Mouse (Mus musculus): ENCODE measurements around the gene Nkiras1. TPM values are rescaled to one million over a fixed set of nuclear protein-coding genes. Genes with fewer than 3 reads are reported as not detected.
"Not testable (repeated sequence)": the region's sequence is repeated elsewhere in the genome, so short reads cannot be mapped to it uniquely, and the experiment has no call there.

Gene Nkiras1
- polyA plus RNA-seq, 1 experiment from 2014 or later = 12.9 TPM

- Histone ChIP-seq H3K27me3 (ENCODE audit: control insufficient read depth, insufficient read depth, low read length) (no peaks in the 10 kb centered on the region), H3K9ac (ENCODE audit: low read length) (no peak overlapping the region), H3K36me3 (ENCODE audit: control insufficient read depth, insufficient read depth, low read length) (peaks cover 4% of the 10 kb centered on the region; the same call in 1 of the 2 replicates), H3K9me3 (ENCODE audit: control insufficient read depth, low read length) (no peaks in the 10 kb centered on the region; the same call in 1 of the 2 replicates), H3K4me1 (ENCODE audit: control insufficient read depth, insufficient read depth, low read length) (no peaks in the 10 kb centered on the region), H3K27ac (ENCODE audit: low read depth, low read length) (no peak overlapping the region), H3K4me2 (no peak overlapping the region), H3K4me3 (ENCODE audit: low read depth, low read length) (no peak overlapping the region)
- DNase-seq (ENCODE audit: low spot score, missing footprints) = no peak
- ATAC-seq (ENCODE audit: low FRiP score) = no peak
- 80% methylated on average over 4 of the region's 4 CpGs for WGBS
Measured at GRCm38 (mm10) chr14:18263427-18263826, 7.5 kb upstream of the Nkiras1 start.

- not testable (repeated sequence) for H3K27me3 ChIP-seq (ENCODE audit: control insufficient read depth, insufficient read depth, low read length); ATAC-seq (ENCODE audit: low FRiP score); H3K9me3 ChIP-seq (ENCODE audit: control insufficient read depth, low read length); H3K4me1 ChIP-seq (ENCODE audit: control insufficient read depth, insufficient read depth, low read length); H3K36me3 ChIP-seq (ENCODE audit: control insufficient read depth, insufficient read depth, low read length)
- peak overlapping the region; percentile 92 for H3K4me3 ChIP-seq (ENCODE audit: low read depth, low read length)
- 1% methylated on average over 18 of the region's 24 CpGs for WGBS
- DNase-seq (ENCODE audit: low spot score, missing footprints) = peak; percentile 90
- H3K9ac ChIP-seq (ENCODE audit: low read length) = peak overlapping the region; percentile 99
- peak overlapping the region; percentile 72 for H3K4me2 ChIP-seq
- peak overlapping the region; percentile 67; the same call in 1 of the 2 replicates for H3K27ac ChIP-seq (ENCODE audit: low read depth, low read length)
Measured at GRCm38 (mm10) chr14:18269947-18270528, 898 bp upstream of the Nkiras1 start.

GRCm38 (mm10) chr14:18271666-18272065, 730 bp downstream of the Nkiras1 start:
- Histone ChIP-seq H3K9me3 (ENCODE audit: control insufficient read depth, low read length) (no peaks in the 10 kb centered on the region), H3K27me3 (ENCODE audit: control insufficient read depth, insufficient read depth, low read length) (no peaks in the 10 kb centered on the region), H3K4me1 (ENCODE audit: control insufficient read depth, insufficient read depth, low read length) (peaks cover 2% of the 10 kb centered on the region; the same call in 1 of the 2 replicates), H3K27ac (ENCODE audit: low read depth, low read length) (no peak overlapping the region), H3K4me2 (peak overlapping the region; percentile 67), H3K4me3 (ENCODE audit: low read depth, low read length) (peak overlapping the region; percentile 92), H3K36me3 (ENCODE audit: control insufficient read depth, insufficient read depth, low read length) (peaks cover 5% of the 10 kb centered on the region; the same call in 1 of the 2 replicates), H3K9ac (ENCODE audit: low read length) (peak overlapping the region; percentile 71; the same call in 1 of the 2 replicates)
- ATAC-seq (ENCODE audit: low FRiP score) = no peak
- no peak for DNase-seq (ENCODE audit: low spot score, missing footprints)
- 15% methylated on average over 7 of the region's 7 CpGs for WGBS

DNA sequence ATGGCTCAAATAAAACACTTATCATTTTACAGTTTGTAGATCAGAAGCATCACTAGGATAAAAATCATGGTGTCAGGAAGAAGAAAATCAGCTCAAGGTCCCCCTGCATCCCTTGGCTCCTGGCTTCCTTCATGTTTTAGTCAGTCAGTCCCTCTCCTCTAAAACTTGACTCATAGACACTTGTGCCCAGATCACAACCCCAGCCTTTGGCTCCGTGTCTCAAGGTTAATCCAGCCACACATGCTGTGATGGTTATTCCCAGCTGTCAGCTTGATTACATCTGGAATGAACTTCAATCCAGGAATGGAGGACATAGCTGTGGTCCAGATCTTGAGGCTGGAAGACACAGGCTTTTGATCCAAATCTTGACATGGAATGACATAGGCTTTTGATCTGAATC, 3.6 kb downstream of the Nkiras1 start:
- H3K4me1 ChIP-seq (ENCODE audit: control insufficient read depth, insufficient read depth, low read length) = no peaks in the 10 kb centered on the region; the same call in 1 of the 2 replicates
- no peaks in the 10 kb centered on the region for H3K9me3 ChIP-seq (ENCODE audit: control insufficient read depth, low read length)
- H3K4me2 ChIP-seq = no peak overlapping the region
- ATAC-seq (ENCODE audit: low FRiP score) = no peak
- no peak overlapping the region for H3K27ac ChIP-seq (ENCODE audit: low read depth, low read length)
- no peak overlapping the region for H3K9ac ChIP-seq (ENCODE audit: low read length)
- H3K36me3 ChIP-seq (ENCODE audit: control insufficient read depth, insufficient read depth, low read length) = peaks cover 4% of the 10 kb centered on the region; the same call in 1 of the 2 replicates
- H3K27me3 ChIP-seq (ENCODE audit: control insufficient read depth, insufficient read depth, low read length) = no peaks in the 10 kb centered on the region
- DNase-seq (ENCODE audit: low spot score, missing footprints) = no peak
- WGBS = 62% methylated on average over 1 of the region's 1 CpGs
- no peak overlapping the region for H3K4me3 ChIP-seq (ENCODE audit: low read depth, low read length)

GRCm38 (mm10) chr14:18280375-18280774, 9.4 kb downstream of the Nkiras1 start:
- no peak overlapping the region for H3K4me3 ChIP-seq (ENCODE audit: low read depth, low read length)
- ATAC-seq (ENCODE audit: low FRiP score) = no peak
- no peak overlapping the region for H3K4me2 ChIP-seq
- H3K9me3 ChIP-seq (ENCODE audit: control insufficient read depth, low read length) = no peaks in the 10 kb centered on the region
- no peak for DNase-seq (ENCODE audit: low spot score, missing footprints)
- H3K9ac ChIP-seq (ENCODE audit: low read length) = no peak overlapping the region
- peaks cover 4% of the 10 kb centered on the region; the same call in 1 of the 2 replicates for H3K36me3 ChIP-seq (ENCODE audit: control insufficient read depth, insufficient read depth, low read length)
- H3K27me3 ChIP-seq (ENCODE audit: control insufficient read depth, insufficient read depth, low read length) = no peaks in the 10 kb centered on the region
- no peaks in the 10 kb centered on the region for H3K4me1 ChIP-seq (ENCODE audit: control insufficient read depth, insufficient read depth, low read length)
- 90% methylated on average over 5 of the region's 5 CpGs for WGBS
- H3K27ac ChIP-seq (ENCODE audit: low read depth, low read length) = no peak overlapping the region

DNA sequence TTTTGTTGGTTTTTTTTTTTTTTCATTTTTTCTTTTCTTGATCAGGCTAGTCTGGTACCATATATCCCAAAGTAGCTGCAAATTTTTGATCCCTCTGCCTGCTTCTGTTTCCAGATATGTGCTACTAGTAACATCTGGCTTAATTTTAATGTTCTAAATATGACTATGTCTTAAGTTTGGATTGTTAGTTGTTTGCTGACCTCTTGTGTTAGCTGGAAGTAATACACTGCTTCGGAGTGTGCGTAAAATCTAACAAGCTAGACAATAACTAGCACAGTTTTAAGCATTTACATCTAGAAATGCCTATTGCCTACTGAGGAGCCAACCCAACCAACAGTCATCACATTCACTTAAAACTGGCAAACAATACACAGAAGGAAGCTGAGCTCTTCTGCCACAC, 13.6 kb downstream of the Nkiras1 start:
- Histone ChIP-seq H3K27ac (ENCODE audit: low read depth, low read length) (no peak overlapping the region), H3K36me3 (ENCODE audit: control insufficient read depth, insufficient read depth, low read length) (no peaks in the 10 kb centered on the region), H3K9ac (ENCODE audit: low read length) (no peak overlapping the region), H3K9me3 (ENCODE audit: control insufficient read depth, low read length) (no peaks in the 10 kb centered on the region), H3K4me1 (ENCODE audit: control insufficient read depth, insufficient read depth, low read length) (no peaks in the 10 kb centered on the region), H3K27me3 (ENCODE audit: control insufficient read depth, insufficient read depth, low read length) (no peaks in the 10 kb centered on the region), H3K4me3 (ENCODE audit: low read depth, low read length) (no peak overlapping the region), H3K4me2 (no peak overlapping the region)
- WGBS = 83% methylated on average over 2 of the region's 2 CpGs
- DNase-seq (ENCODE audit: low spot score, missing footprints) (no peak), ATAC-seq (ENCODE audit: low FRiP score) (no peak)

- H3K36me3 ChIP-seq (ENCODE audit: control insufficient read depth, insufficient read depth, low read length) = no peaks in the 10 kb centered on the region
- no peak for ATAC-seq (ENCODE audit: low FRiP score)
- 94% methylated on average over 3 of the region's 3 CpGs for WGBS
- no peaks in the 10 kb centered on the region for H3K27me3 ChIP-seq (ENCODE audit: control insufficient read depth, insufficient read depth, low read length)
- DNase-seq (ENCODE audit: low spot score, missing footprints) = no peak
- no peak overlapping the region for H3K27ac ChIP-seq (ENCODE audit: low read depth, low read length)
- H3K9ac ChIP-seq (ENCODE audit: low read length) = no peak overlapping the region
- no peaks in the 10 kb centered on the region for H3K9me3 ChIP-seq (ENCODE audit: control insufficient read depth, low read length)
- no peak overlapping the region for H3K4me3 ChIP-seq (ENCODE audit: low read depth, low read length)
- no peaks in the 10 kb centered on the region for H3K4me1 ChIP-seq (ENCODE audit: control insufficient read depth, insufficient read depth, low read length)
- no peak overlapping the region for H3K4me2 ChIP-seq
Measured at GRCm38 (mm10) chr14:18285476-18285875, 14.5 kb downstream of the Nkiras1 start.

- Histone ChIP-seq H3K4me2 (no peak overlapping the region), H3K9me3 (ENCODE audit: control insufficient read depth, low read length) (no peaks in the 10 kb centered on the region), H3K27me3 (ENCODE audit: control insufficient read depth, insufficient read depth, low read length) (no peaks in the 10 kb centered on the region), H3K4me3 (ENCODE audit: low read depth, low read length) (no peak overlapping the region), H3K4me1 (ENCODE audit: control insufficient read depth, insufficient read depth, low read length) (no peaks in the 10 kb centered on the region), H3K36me3 (ENCODE audit: control insufficient read depth, insufficient read depth, low read length) (no peaks in the 10 kb centered on the region), H3K27ac (ENCODE audit: low read depth, low read length) (no peak overlapping the region), H3K9ac (ENCODE audit: low read length) (no peak overlapping the region)
- DNase-seq (ENCODE audit: low spot score, missing footprints) (peak; percentile 73), ATAC-seq (ENCODE audit: low FRiP score) (no peak)
- 95% methylated on average over 2 of the region's 2 CpGs for WGBS
Measured at GRCm38 (mm10) chr14:18286441-18286840, 15.5 kb downstream of the Nkiras1 start.

GRCm38 (mm10) chr14:18287391-18287790, 16.5 kb downstream of the Nkiras1 start:
- Histone ChIP-seq H3K4me1 (ENCODE audit: control insufficient read depth, insufficient read depth, low read length) (no peaks in the 10 kb centered on the region), H3K9me3 (ENCODE audit: control insufficient read depth, low read length) (no peaks in the 10 kb centered on the region), H3K4me2 (no peak overlapping the region), H3K36me3 (ENCODE audit: control insufficient read depth, insufficient read depth, low read length) (no peaks in the 10 kb centered on the region), H3K4me3 (ENCODE audit: low read depth, low read length) (no peak overlapping the region), H3K27ac (ENCODE audit: low read depth, low read length) (no peak overlapping the region), H3K27me3 (ENCODE audit: control insufficient read depth, insufficient read depth, low read length) (no peaks in the 10 kb centered on the region), H3K9ac (ENCODE audit: low read length) (no peak overlapping the region)
- ATAC-seq (ENCODE audit: low FRiP score) (no peak), DNase-seq (ENCODE audit: low spot score, missing footprints) (no peak)
- WGBS = 90% methylated on average over 2 of the region's 2 CpGs

Measured in midbrain, embryonic 11.5 days (tissue).